Mouse (Mus musculus) hindbrain, postnatal 0 days (tissue): ENCODE measurements at regions not wholly inside any gene's neighbourhood (a gene's known extent, or its start where the extent isn't known, plus 50 kb on each side); places are given as distances from the start of the nearest gene placed in this dataset.

Experiments used
- ATAC-seq: fragments of 200-750 bp; cut with Nextera tagmentation; 2 replicates; pipeline ENCODE4 v1.8.0; 2017; ENCODE audit warnings: mild to moderate bottlenecking, moderate TSS enrichment, moderate library complexity
- DNase-seq: peaks from one replicate; pipeline ENCODE4 v3.0.0-alpha.2; 2015; ENCODE audit warnings: low spot score
- H3K27ac ChIP-seq: fragments of 300-500 bp; sonication (generic); 2 replicates; pipeline ENCODE4 v1.5.1; 2014; ENCODE audit warnings: mild to moderate bottlenecking
- H3K27me3 ChIP-seq: fragments of 300-500 bp; sonication (generic); 2 replicates; pipeline ENCODE4 v1.6.1; 2014; ENCODE audit warnings: low read length, mixed read lengths; ENCODE audit not compliant: insufficient read depth
- H3K36me3 ChIP-seq: fragments of 300-500 bp; sonication (generic); 2 replicates; pipeline ENCODE4 v1.6.1; 2014; ENCODE audit warnings: low read length, mixed read lengths; ENCODE audit not compliant: insufficient read depth
- H3K4me1 ChIP-seq: fragments of 300-500 bp; sonication (generic); 2 replicates; pipeline ENCODE4 v1.6.1; 2014; ENCODE audit warnings: antibody characterized with exemption, low read length, mixed read lengths; ENCODE audit not compliant: insufficient read depth
- H3K4me2 ChIP-seq: fragments of 300-500 bp; sonication (generic); 2 replicates; pipeline ENCODE4 v1.6.1; 2014; ENCODE audit warnings: low read depth, mild to moderate bottlenecking, low read length, moderate library complexity, mixed read lengths
- H3K4me3 ChIP-seq: fragments of 300-500 bp; sonication (generic); 2 replicates; pipeline ENCODE4 v1.5.1; 2014; ENCODE audit warnings: low read length
- H3K9ac ChIP-seq: fragments of 300-500 bp; sonication (generic); replicated peaks from 2 replicates; pipeline ENCODE4 v1.6.1; 2014; ENCODE audit warnings: mild to moderate bottlenecking, low read length, moderate library complexity, mixed read lengths
- H3K9me3 ChIP-seq: fragments of 300-500 bp; sonication (generic); 2 replicates; pipeline ENCODE4 v1.6.1; 2016; ENCODE audit warnings: low read length, mixed read lengths
- CTCF ChIP-seq: IDR thresholded peaks from 2 replicates; pipeline ENCODE4 v1.5.1; 2016; ENCODE audit warnings: antibody characterized with exemption, control low read depth, low read depth
- WGBS: fragments of 180-500 bp; shearing (Covaris S2); extraction: QIAGEN DNeasy Blood & Tissue Kit; methylation state at CpG from one replicate; pipeline ENCODE4 v1.1.7; 2014; 5-methylcytosine and 5-hydroxymethylcytosine counted together

DNA sequence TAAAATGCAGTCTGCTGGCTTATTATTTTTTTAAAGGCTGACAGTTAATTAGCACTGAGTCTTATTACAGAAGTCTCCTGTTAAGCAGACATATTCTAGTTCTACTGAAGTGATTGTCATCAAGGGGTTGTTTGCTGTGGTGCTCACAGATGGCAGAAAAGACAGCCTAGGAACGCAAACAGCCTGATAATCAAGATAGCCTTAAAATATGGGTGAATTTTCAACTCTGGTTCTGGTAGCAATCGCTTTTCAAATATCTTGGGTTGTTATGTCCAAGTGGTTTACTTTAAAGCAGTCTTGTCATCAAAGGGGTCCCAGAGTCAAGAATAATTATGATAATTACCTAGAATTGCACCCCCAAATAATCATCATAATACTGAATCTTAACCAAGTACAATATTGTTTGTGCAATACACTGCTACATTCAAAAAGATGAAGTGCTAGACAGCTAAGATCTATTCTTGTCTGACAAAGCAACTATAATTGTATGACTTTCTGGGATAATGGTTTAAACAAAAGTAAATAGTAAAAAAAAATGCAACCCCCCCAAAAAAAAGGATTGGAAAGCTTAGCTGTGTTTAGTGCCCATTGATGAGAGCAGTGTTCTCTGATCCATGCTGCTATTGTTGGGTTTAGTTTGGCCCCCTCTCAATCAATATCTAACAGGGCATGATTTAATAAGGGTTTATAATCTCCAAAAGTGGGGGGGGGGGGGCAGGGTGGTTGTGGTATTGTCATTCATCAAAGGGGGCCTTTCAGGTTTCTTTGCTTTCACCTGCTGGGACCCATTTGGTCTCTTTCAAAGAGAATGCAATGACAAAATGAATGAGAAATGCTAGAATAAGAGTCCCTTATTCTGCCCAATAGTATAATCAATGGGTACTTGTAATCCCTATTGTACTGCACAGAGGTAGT lies 437.4 kb upstream of the Ccnh start:
- no peak for DNase-seq
- Histone ChIP-seq H3K4me3 (no peak overlapping the region), H3K9ac (no peak overlapping the region), H3K27ac (no peak overlapping the region), H3K4me2 (no peak overlapping the region), H3K4me1 (peaks cover 7% of the 10 kb centered on the region; the same call in 1 of the 2 replicates), H3K9me3 (no peaks in the 10 kb centered on the region), H3K36me3 (no peaks in the 10 kb centered on the region), H3K27me3 (no peaks in the 10 kb centered on the region)
- no peak for ATAC-seq
- TF ChIP-seq CTCF: no peak
- 72% methylated on average over 2 of the region's 2 CpGs for WGBS

DNA sequence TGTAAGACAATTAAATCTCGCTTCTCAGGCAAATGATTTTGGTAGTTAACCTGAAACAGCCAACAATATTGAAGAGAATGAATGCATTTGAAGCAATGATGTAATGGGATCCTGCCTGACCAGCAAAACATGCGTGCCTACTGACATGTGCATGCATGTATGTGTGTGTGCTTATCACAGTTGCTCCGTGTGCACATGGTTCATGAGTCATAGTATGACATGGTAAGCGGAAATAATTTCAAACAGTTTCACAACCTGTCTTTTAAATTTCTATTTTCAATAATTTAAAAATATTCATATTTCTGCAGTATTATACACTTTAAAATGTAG lies 436.8 kb upstream of the Ccnh start:
- Histone ChIP-seq H3K27ac (no peak overlapping the region), H3K9me3 (no peaks in the 10 kb centered on the region), H3K9ac (no peak overlapping the region), H3K4me3 (no peak overlapping the region), H3K4me1 (peaks cover 7% of the 10 kb centered on the region; the same call in 1 of the 2 replicates), H3K36me3 (no peaks in the 10 kb centered on the region), H3K4me2 (no peak overlapping the region), H3K27me3 (no peaks in the 10 kb centered on the region)
- WGBS: 74% methylated on average over 4 of the region's 4 CpGs
- DNase-seq (no peak), ATAC-seq (no peak)
- no peak for TF ChIP-seq CTCF

DNA sequence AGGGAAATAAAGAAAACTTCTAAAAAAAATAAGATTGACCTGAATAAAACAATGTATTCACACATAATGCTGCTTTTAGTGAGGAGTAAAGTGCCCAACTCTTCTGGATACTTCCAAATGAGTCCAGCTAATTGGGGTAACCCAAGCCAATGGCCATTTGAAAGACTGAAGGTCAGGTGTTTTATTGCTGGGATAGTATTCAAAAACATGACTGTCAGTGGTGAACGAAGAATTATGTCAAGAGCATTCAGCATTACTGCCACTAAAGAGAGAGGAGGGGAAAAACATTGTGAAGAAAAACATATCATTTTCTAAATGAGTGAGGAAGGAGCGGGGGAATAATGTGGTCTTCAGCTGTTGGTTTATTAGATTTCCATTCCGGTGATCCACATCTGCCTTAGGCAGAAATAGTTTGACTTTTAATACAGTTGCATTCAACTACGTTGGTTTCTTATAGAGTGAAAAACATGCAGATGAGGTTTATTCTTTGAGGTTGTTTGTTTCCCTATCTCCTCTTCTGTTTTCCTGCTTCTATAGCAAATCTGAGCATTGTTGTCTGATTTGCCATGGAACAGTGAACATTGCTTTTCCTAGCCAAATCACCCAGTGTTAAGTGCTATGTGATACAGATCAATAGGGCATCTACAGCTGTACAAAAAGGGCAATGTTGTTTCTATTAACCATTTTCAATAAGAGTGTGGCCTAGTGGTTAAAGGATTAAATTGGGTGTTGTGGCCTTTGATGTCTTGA lies 435.3 kb upstream of the Ccnh start:
- ATAC-seq: no peak
- no peaks in the 10 kb centered on the region for H3K27me3 ChIP-seq
- H3K36me3 ChIP-seq: no peaks in the 10 kb centered on the region
- no peak for DNase-seq
- H3K9me3 ChIP-seq: no peaks in the 10 kb centered on the region
- no peak overlapping the region for H3K4me2 ChIP-seq
- no peak overlapping the region for H3K27ac ChIP-seq
- peaks cover 7% of the 10 kb centered on the region; the same call in 1 of the 2 replicates for H3K4me1 ChIP-seq
- H3K9ac ChIP-seq: no peak overlapping the region
- TF ChIP-seq CTCF: no peak
- WGBS: 57% methylated on average over 4 of the region's 4 CpGs
- H3K4me3 ChIP-seq: no peak overlapping the region

DNA sequence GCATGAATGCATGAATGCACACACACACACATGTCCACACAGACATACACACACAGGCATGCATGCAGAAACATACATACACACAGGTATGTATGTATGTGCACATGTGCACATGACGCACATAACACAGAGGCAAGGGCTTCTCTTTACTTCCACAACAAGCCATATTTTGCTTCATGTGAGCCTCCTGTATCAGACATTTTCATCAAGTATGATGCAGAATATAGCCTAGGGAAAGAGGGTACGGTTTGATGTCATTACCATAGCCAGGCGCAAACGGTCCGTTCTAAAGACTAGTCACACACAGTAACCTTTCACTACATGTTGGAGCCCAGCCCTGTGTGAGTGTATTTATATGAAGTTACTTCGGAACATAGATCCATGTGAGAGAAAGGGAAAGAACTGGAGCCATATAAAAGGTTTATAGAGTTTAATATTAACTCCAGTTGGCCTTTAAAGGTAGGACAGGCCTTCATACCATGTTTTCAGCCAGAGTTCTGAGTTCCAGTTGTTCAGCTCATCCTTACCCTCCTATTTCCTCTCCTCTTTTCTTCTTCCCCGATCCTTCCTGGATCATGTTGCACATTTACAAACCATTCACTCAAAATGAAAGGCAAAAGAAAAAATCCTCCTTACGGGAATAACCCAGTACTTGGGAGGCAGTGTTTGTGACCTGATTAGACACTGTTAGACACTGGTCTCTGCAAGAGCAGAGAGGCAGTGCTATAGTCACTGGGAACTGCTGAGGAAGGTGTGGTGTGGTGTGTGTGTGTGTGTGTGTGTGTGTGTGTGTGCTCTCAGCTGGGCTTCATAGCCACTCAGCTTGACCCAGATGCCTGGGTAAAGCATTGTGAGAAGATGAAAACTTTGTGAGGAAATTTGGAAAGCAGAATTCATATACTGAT lies 434.1 kb upstream of the Ccnh start:
- WGBS: 66% methylated on average over 8 of the region's 8 CpGs
- peaks cover 7% of the 10 kb centered on the region; the same call in 1 of the 2 replicates for H3K4me1 ChIP-seq
- no peaks in the 10 kb centered on the region for H3K36me3 ChIP-seq
- H3K27me3 ChIP-seq: no peaks in the 10 kb centered on the region
- ATAC-seq (no peak), DNase-seq (no peak)
- no peak overlapping the region for H3K9ac ChIP-seq
- no peaks in the 10 kb centered on the region for H3K9me3 ChIP-seq
- no peak overlapping the region for H3K4me3 ChIP-seq
- peak overlapping the region; percentile 41; the same call in 1 of the 2 replicates for H3K27ac ChIP-seq
- H3K4me2 ChIP-seq: 0 out of 2 replicates have a peak overlapping the region, but pooled peaks have one; percentile 6
- no peak for TF ChIP-seq CTCF

DNA sequence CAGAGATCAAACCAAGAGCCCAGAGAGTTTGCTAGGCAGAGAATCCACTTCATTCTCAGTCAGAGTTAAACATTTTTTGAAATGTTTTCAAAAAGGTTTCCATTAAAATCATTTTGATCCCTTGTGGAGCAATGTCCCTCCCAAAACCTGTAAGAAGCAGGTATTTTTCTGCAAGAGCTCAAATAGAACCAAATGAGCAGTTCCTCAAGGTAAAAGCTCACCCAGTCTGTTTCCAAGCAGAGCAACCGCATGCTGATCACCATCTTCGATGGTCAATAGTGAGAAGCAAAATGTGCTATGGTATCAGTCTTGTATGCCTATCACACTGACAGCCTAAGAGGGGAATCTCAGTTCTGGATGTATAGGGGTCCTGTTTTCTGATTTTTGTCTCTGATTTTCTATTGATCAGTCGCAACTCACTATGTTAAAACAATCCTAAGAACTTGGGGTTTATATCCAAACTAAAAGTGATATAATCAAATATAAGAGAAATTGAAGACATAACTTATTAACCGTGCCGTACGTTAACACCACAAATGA lies 432.3 kb upstream of the Ccnh start:
- H3K9ac ChIP-seq: no peak overlapping the region
- no peak for DNase-seq

More for the DNA sequence above, 432.3 kb upstream of the Ccnh start:
- Histone ChIP-seq H3K27me3 (no peaks in the 10 kb centered on the region), H3K4me3 (no peak overlapping the region), H3K36me3 (no peaks in the 10 kb centered on the region), H3K27ac (peak overlapping the region; percentile 8; the same call in 1 of the 2 replicates), H3K4me2 (peak overlapping the region; percentile 16), H3K9me3 (no peaks in the 10 kb centered on the region), H3K4me1 (peaks cover 7% of the 10 kb centered on the region; the same call in 1 of the 2 replicates)
- ATAC-seq: no peak
- WGBS: 59% methylated on average over 6 of the region's 6 CpGs
- no peak for TF ChIP-seq CTCF
